Mouse (Mus musculus) erythroblast, embryonic 14.5 days (primary cell): ENCODE data around the gene Trem1.

Source experiments
- GATA1 ChIP-seq: IDR thresholded peaks from 2 replicates; pipeline ENCODE4 v1.6.1; 2012; ENCODE audit warnings: low read length, inconsistent platforms, mixed read lengths
- TAL1 ChIP-seq: IDR thresholded peaks from 3 replicates; pipeline ENCODE4 v1.6.1; 2012; ENCODE audit warnings: low read length, inconsistent platforms, mixed read lengths

DNA sequence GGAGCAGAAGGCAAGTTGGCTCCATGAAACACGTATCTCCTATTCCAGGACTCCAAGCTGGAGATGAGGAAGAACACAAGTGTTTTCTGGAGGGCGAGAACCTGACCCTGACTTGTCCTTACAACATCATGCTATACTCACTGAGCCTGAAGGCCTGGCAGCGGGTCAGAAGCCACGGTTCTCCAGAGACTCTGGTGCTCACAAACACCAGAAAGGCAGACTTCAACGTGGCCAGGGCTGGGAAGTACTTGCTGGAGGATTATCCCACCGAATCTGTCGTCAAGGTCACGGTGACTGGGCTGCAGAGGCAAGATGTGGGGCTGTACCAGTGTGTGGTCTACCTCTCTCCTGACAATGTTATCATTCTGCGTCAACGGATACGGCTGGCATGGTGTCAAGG, 16.9 kb downstream of the Trem1 start:
- TF ChIP-seq GATA1 (no peak), TAL1 (no peak)
